Mouse (Mus musculus): Measurements from ENCODE around the gene Gm13289. TPM values are rescaled to one million over a fixed set of nuclear protein-coding genes. Genes with fewer than 3 reads are reported as not detected.

The Gm13289 gene
- not detected in 2 replicates for polyA plus RNA-seq (2015; fragmentation: Nextera tagmentation; extraction: Ambion mirVana)

GRCm38 (mm10) chr4:88776622-88777021, at the start of gene Gm13289:
Gm13289 (plus strand) TSS chr4:88776922.

GRCm38 (mm10) chr4:88754818-88755340, 21.8 kb upstream of the Gm13289 start, which contains the start of gene Gm13271:
Gm13271 (plus strand) TSS chr4:88754868.

GRCm38 (mm10) chr4:88759610-88760268, 17.0 kb upstream of the Gm13289 start, which contains the start of gene Gm13283:
Gm13283 (plus strand) TSS chr4:88760119.

GRCm38 (mm10) chr4:88773534-88773933, 3.2 kb upstream of the Gm13289 start, which contains the start of gene Gm13290:
Gm13290 (plus strand) TSS chr4:88773834.

GRCm38 (mm10) chr4:88779550-88779949, 2.8 kb downstream of the Gm13289 start, which contains the start of gene Gm13272:
Gm13272 (plus strand) TSS chr4:88779850.

GRCm38 (mm10) chr4:88781831-88782230, 5.1 kb downstream of the Gm13289 start, which contains the start of gene Ifnz:
Ifnz (plus strand) TSS chr4:88782131.

GRCm38 (mm10) chr4:88785409-88785808, 8.7 kb downstream of the Gm13289 start, which contains the start of gene Gm13276:
Gm13276 (plus strand) TSS chr4:88785709.

GRCm38 (mm10) chr4:88788402-88788801, 11.7 kb downstream of the Gm13289 start, which contains the start of gene Gm13277:
Gm13277 (plus strand) TSS chr4:88788632.

GRCm38 (mm10) chr4:88791250-88791649, 14.5 kb downstream of the Gm13289 start, which contains the start of gene Gm13278:
Gm13278 (plus strand) TSS chr4:88791550.

GRCm38 (mm10) chr4:88793936-88794675, 17.4 kb downstream of the Gm13289 start, which contains the start of gene Gm13275:
Gm13275 (plus strand) TSS chr4:88794487.

GRCm38 (mm10) chr4:88797097-88797496, 20.4 kb downstream of the Gm13289 start, which contains the start of gene Gm13279:
Gm13279 (plus strand) TSS chr4:88797397.

GRCm38 (mm10) chr4:88799365-88799764, 22.6 kb downstream of the Gm13289 start, which contains the start of gene Gm13285:
Gm13285 (plus strand) TSS chr4:88799665.

GRCm38 (mm10) chr4:88802954-88803353, 26.2 kb downstream of the Gm13289 start, which contains the start of gene Gm13287:
Gm13287 (plus strand) TSS chr4:88803254.

GRCm38 (mm10) chr4:88805231-88805630, 28.5 kb downstream of the Gm13289 start, which contains the start of gene Gm13288:
Gm13288 (plus strand) TSS chr4:88805531.

GRCm38 (mm10) chr4:88815928-88816327, 39.2 kb downstream of the Gm13289 start, which contains the start of gene Ifna7:
Ifna7 (plus strand) TSS chr4:88816228.

GRCm38 (mm10) chr4:88819659-88820058, 42.9 kb downstream of the Gm13289 start, which contains the start of gene Ifna11:
Ifna11 (plus strand) TSS chr4:88819959.

Other genes with a start within 250 kb of the Gm13289 start
- gene Ifna15, start 218.7 kb upstream of the Gm13289 start, polyA plus RNA-seq (2015; fragmentation: Nextera tagmentation; extraction: Ambion mirVana), result not detected in 2 replicates
- gene Ifna14, start 205.1 kb upstream of the Gm13289 start, polyA plus RNA-seq (2015; fragmentation: Nextera tagmentation; extraction: Ambion mirVana), result not detected in 2 replicates
- not detected in 2 replicates for gene Ifna9, start 184.5 kb upstream of the Gm13289 start, polyA plus RNA-seq (2015; fragmentation: Nextera tagmentation; extraction: Ambion mirVana)
- gene Ifna12, start 173.5 kb upstream of the Gm13289 start, polyA plus RNA-seq (2015; fragmentation: Nextera tagmentation; extraction: Ambion mirVana), result not detected in 2 replicates
- not detected in 2 replicates for gene C87499, start 142.5 kb upstream of the Gm13289 start, polyA plus RNA-seq (2015; fragmentation: Nextera tagmentation; extraction: Ambion mirVana)
- not detected in 2 replicates for gene Ifna13, start 132.5 kb upstream of the Gm13289 start, polyA plus RNA-seq (2015; fragmentation: Nextera tagmentation; extraction: Ambion mirVana)
- not detected in 2 replicates for gene Ifna16, start 100.0 kb upstream of the Gm13289 start, polyA plus RNA-seq (2015; fragmentation: Nextera tagmentation; extraction: Ambion mirVana)
- not detected in 2 replicates for gene Ifna2, start 93.0 kb upstream of the Gm13289 start, polyA plus RNA-seq (2015; fragmentation: Nextera tagmentation; extraction: Ambion mirVana)
- not detected in 2 replicates for gene Ifnab, start 85.6 kb upstream of the Gm13289 start, polyA plus RNA-seq (2015; fragmentation: Nextera tagmentation; extraction: Ambion mirVana)
- gene Gm26566, start 55.1 kb upstream of the Gm13289 start, polyA plus RNA-seq (2015; fragmentation: Nextera tagmentation; extraction: Ambion mirVana), result 0.15 and 1.1 TPM in 2 replicates
- gene Klhl9, start 54.5 kb upstream of the Gm13289 start, polyA plus RNA-seq (2015; fragmentation: Nextera tagmentation; extraction: Ambion mirVana), result 68.0 and 72.4 TPM in 2 replicates
- not detected in 2 replicates for gene Gm13271, start 22.1 kb upstream of the Gm13289 start, polyA plus RNA-seq (2015; fragmentation: Nextera tagmentation; extraction: Ambion mirVana)
- not detected in 2 replicates for gene Gm13283, start 16.8 kb upstream of the Gm13289 start, polyA plus RNA-seq (2015; fragmentation: Nextera tagmentation; extraction: Ambion mirVana)
- 0.23 TPM in 1 of 2 replicates, not detected in the other for gene Gm13290, start 3.1 kb upstream of the Gm13289 start, polyA plus RNA-seq (2015; fragmentation: Nextera tagmentation; extraction: Ambion mirVana)
- not detected in 2 replicates for gene Gm13272, start 2.9 kb downstream of the Gm13289 start, polyA plus RNA-seq (2015; fragmentation: Nextera tagmentation; extraction: Ambion mirVana)
- not detected in 2 replicates for gene Ifnz, start 5.2 kb downstream of the Gm13289 start, polyA plus RNA-seq (2015; fragmentation: Nextera tagmentation; extraction: Ambion mirVana)
- gene Gm13276, start 8.8 kb downstream of the Gm13289 start, polyA plus RNA-seq (2015; fragmentation: Nextera tagmentation; extraction: Ambion mirVana), result not detected in 2 replicates
- not detected in 2 replicates for gene Gm13277, start 11.7 kb downstream of the Gm13289 start, polyA plus RNA-seq (2015; fragmentation: Nextera tagmentation; extraction: Ambion mirVana)
- gene Gm13278, start 14.6 kb downstream of the Gm13289 start, polyA plus RNA-seq (2015; fragmentation: Nextera tagmentation; extraction: Ambion mirVana), result not detected in 2 replicates
- gene Gm13275, start 17.6 kb downstream of the Gm13289 start, polyA plus RNA-seq (2015; fragmentation: Nextera tagmentation; extraction: Ambion mirVana), result not detected in 2 replicates
- gene Gm13279, start 20.5 kb downstream of the Gm13289 start, polyA plus RNA-seq (2015; fragmentation: Nextera tagmentation; extraction: Ambion mirVana), result not detected in 2 replicates
- 0.22 and 0.46 TPM in 2 replicates for gene Gm13285, start 22.7 kb downstream of the Gm13289 start, polyA plus RNA-seq (2015; fragmentation: Nextera tagmentation; extraction: Ambion mirVana)
- not detected in 2 replicates for gene Gm13287, start 26.3 kb downstream of the Gm13289 start, polyA plus RNA-seq (2015; fragmentation: Nextera tagmentation; extraction: Ambion mirVana)
- not detected in 2 replicates for gene Gm13288, start 28.6 kb downstream of the Gm13289 start, polyA plus RNA-seq (2015; fragmentation: Nextera tagmentation; extraction: Ambion mirVana)
- not detected in 2 replicates for gene Ifna7, start 39.3 kb downstream of the Gm13289 start, polyA plus RNA-seq (2015; fragmentation: Nextera tagmentation; extraction: Ambion mirVana)
- not detected in 2 replicates for gene Ifna11, start 43.0 kb downstream of the Gm13289 start, polyA plus RNA-seq (2015; fragmentation: Nextera tagmentation; extraction: Ambion mirVana)
- gene Ifna6, start 50.5 kb downstream of the Gm13289 start, polyA plus RNA-seq (2015; fragmentation: Nextera tagmentation; extraction: Ambion mirVana), result not detected in 2 replicates
- gene Ifna5, start 58.6 kb downstream of the Gm13289 start, polyA plus RNA-seq (2015; fragmentation: Nextera tagmentation; extraction: Ambion mirVana), result not detected in 2 replicates
- not detected in 2 replicates for gene Ifna4, start 64.9 kb downstream of the Gm13289 start, polyA plus RNA-seq (2015; fragmentation: Nextera tagmentation; extraction: Ambion mirVana)
- gene Ifna1, start 73.2 kb downstream of the Gm13289 start, polyA plus RNA-seq (2015; fragmentation: Nextera tagmentation; extraction: Ambion mirVana), result not detected in 2 replicates
- gene Ifne, start 103.3 kb downstream of the Gm13289 start, polyA plus RNA-seq (2015; fragmentation: Nextera tagmentation; extraction: Ambion mirVana), result not detected in 2 replicates

Data from neural tube, postnatal 0 days (tissue).